Mouse (Mus musculus) intestine, postnatal 0 days (tissue): ENCODE data around the gene Lrrfip1. TPM values are rescaled to one million over a fixed set of nuclear protein-coding genes. Genes with fewer than 3 reads are reported as not detected.
A peak's percentile ranks its signal among the peaks of the same experiment; 100 is the strongest.

Experiments used
- ATAC-seq: fragments of 200-750 bp; cut with Nextera tagmentation; 2 replicates; pipeline ENCODE4 v1.8.0; 2017; ENCODE audit warnings: mild to moderate bottlenecking, moderate TSS enrichment, moderate library complexity
- H3K27ac ChIP-seq: fragments of 300-500 bp; sonication (generic); 2 replicates; pipeline ENCODE4 v1.5.1; 2014; ENCODE audit warnings: mild to moderate bottlenecking, low read depth, low read length, moderate library complexity
- H3K27me3 ChIP-seq: fragments of 300-500 bp; sonication (generic); replicated peaks from 2 replicates; pipeline ENCODE4 v1.6.1; 2014; ENCODE audit warnings: low read length, mixed read lengths; ENCODE audit not compliant: control insufficient read depth, insufficient read depth
- H3K36me3 ChIP-seq: fragments of 300-500 bp; sonication (generic); 2 replicates; pipeline ENCODE4 v1.6.1; 2014; ENCODE audit warnings: mild to moderate bottlenecking, moderate library complexity; ENCODE audit not compliant: control insufficient read depth, insufficient read depth
- H3K4me1 ChIP-seq: fragments of 300-500 bp; sonication (generic); replicated peaks from 2 replicates; pipeline ENCODE4 v1.6.1; 2014; ENCODE audit warnings: antibody characterized with exemption, low read length, mixed read lengths; ENCODE audit not compliant: control insufficient read depth, insufficient read depth
- H3K4me2 ChIP-seq: fragments of 300-500 bp; sonication (generic); replicated peaks from 2 replicates; pipeline ENCODE4 v1.6.1; 2014; ENCODE audit warnings: low read depth, mild to moderate bottlenecking, moderate library complexity
- H3K4me3 ChIP-seq: fragments of 300-500 bp; sonication (generic); 2 replicates; pipeline ENCODE4 v1.5.1; 2014; ENCODE audit warnings: low read depth, low read length
- H3K9ac ChIP-seq: fragments of 300-500 bp; sonication (generic); 2 replicates; pipeline ENCODE4 v1.6.1; 2014; ENCODE audit warnings: mild to moderate bottlenecking, low read depth, low read length
- H3K9me3 ChIP-seq: fragments of 300-500 bp; sonication (generic); 2 replicates; pipeline ENCODE4 v1.6.1; 2016; ENCODE audit warnings: mixed run types; ENCODE audit not compliant: control insufficient read depth
- CTCF ChIP-seq: sonication (generic); IDR thresholded peaks from 2 replicates; pipeline ENCODE4 v1.5.1; 2016; ENCODE audit warnings: low read depth, mild to moderate bottlenecking, control low read depth, antibody characterized with exemption, moderate library complexity
- WGBS: fragments of 180-500 bp; shearing (Covaris S2); extraction: QIAGEN DNeasy Blood & Tissue Kit; methylation state at CpG from one replicate; pipeline ENCODE4 v1.1.7; 2014; 5-methylcytosine and 5-hydroxymethylcytosine counted together
- polyA plus RNA-seq: library from polyadenylated mRNA; unstranded; fragments of >200 nt; fragmentation: Nextera tagmentation; extraction: Ambion mirVana; gene quantifications from 2 replicates; pipeline ENCODE4 v1.2.1, GENCODE M21; 2015

The Lrrfip1 gene
- polyA plus RNA-seq, 1 experiment from 2014 or later: 79.2 TPM

- Histone ChIP-seq H3K27me3 (no peaks in the 10 kb centered on the region), H3K4me1 (0 out of 2 replicates have a peak, but pooled peaks cover 8% of the 10 kb centered on the region), H3K4me2 (peak overlapping the region; percentile 40), H3K9me3 (no peaks in the 10 kb centered on the region), H3K9ac (no peak overlapping the region), H3K4me3 (no peak overlapping the region), H3K27ac (no peak overlapping the region), H3K36me3 (no peaks in the 10 kb centered on the region)
- TF ChIP-seq CTCF: peak; percentile 42
- ATAC-seq: no peak
- 24% methylated on average over 20 of the region's 20 CpGs for WGBS
Observed at GRCm38 (mm10) chr1:91017111-91017758, 18.7 kb downstream of the Lrrfip1 start.

DNA sequence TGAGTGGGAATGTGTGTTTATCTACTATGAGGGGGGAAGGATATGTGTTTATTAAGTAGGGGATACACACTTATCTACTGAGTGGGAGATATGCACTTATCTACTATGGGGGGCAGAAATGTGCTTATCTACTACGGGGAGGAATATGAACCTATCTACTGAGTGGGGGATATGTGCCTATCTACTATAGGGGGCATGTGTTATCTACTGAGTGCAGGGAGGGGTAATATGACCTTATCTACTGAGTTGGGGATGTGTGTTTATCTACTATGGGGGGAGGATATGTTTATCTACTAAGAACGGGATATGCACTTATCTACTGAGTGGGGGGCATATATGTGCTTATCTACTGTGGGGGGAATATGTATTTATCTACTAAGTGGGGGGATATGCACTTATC is 20.8 kb downstream of the Lrrfip1 start:
- H3K27ac ChIP-seq: no peak overlapping the region
- no peaks in the 10 kb centered on the region for H3K27me3 ChIP-seq
- no peaks in the 10 kb centered on the region for H3K9me3 ChIP-seq
- no peak for ATAC-seq
- no peak overlapping the region for H3K9ac ChIP-seq
- H3K36me3 ChIP-seq: no peaks in the 10 kb centered on the region
- H3K4me2 ChIP-seq: no peak overlapping the region
- H3K4me1 ChIP-seq: peaks cover 9% of the 10 kb centered on the region; the same call in 1 of the 2 replicates
- no peak overlapping the region for H3K4me3 ChIP-seq
- no peak for TF ChIP-seq CTCF
- WGBS: 53% methylated on average over 2 of the region's 2 CpGs

- TF ChIP-seq CTCF: peak; percentile 73
- no peak overlapping the region for H3K4me3 ChIP-seq
- no peak overlapping the region for H3K27ac ChIP-seq
- WGBS: 72% methylated on average over 3 of the region's 3 CpGs
- no peaks in the 10 kb centered on the region for H3K36me3 ChIP-seq
- ATAC-seq: no peak
- H3K9me3 ChIP-seq: no peaks in the 10 kb centered on the region
- no peak overlapping the region for H3K4me2 ChIP-seq
- no peaks in the 10 kb centered on the region for H3K27me3 ChIP-seq
- H3K9ac ChIP-seq: no peak overlapping the region
- H3K4me1 ChIP-seq: peaks cover 11% of the 10 kb centered on the region; the same call in 1 of the 2 replicates
Observed at GRCm38 (mm10) chr1:91021304-91021703, 22.8 kb downstream of the Lrrfip1 start.

DNA sequence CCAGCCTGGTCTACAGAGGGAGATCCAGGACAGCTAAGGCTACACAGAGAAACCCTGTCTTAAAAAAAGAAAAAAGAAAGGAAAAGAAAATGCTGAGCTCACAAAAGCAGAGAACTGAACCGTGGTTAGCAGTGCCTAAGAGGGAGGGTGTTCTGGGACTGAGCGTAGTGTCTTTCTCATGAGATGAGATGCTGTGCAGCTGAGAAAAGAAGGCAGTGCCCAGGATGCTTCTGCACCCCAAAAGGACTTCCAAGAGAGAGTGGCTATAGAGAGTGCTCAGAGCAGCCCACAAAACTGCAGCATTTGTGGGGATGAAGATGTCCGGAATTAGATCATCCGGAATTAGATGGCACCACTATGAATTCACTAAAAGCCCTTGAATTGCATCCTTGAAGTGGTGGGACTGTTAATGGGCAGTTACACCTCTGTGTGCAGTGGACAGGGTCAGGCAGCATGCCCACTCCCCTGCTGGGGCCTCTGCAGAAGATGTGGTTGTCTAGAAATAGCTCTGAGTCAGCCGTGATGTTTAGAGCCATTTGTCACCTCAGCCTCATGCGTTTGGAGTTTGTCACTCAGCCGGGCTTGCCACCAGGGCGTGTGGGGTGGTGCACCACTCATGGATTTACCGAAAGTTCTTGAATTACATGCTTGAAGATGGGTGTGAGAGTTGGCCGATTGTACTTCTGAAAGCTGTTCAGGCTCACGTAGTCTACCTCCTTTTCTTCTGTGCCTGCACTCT is 23.8 kb downstream of the Lrrfip1 start:
- no peak overlapping the region for H3K27ac ChIP-seq
- 62% methylated on average over 11 of the region's 11 CpGs for WGBS

GRCm38 (mm10) chr1:91023230-91023629 is 24.7 kb downstream of the Lrrfip1 start:
- H3K4me1 ChIP-seq: peaks cover 4% of the 10 kb centered on the region; the same call in 1 of the 2 replicates
- H3K4me2 ChIP-seq: no peak overlapping the region
- no peak for TF ChIP-seq CTCF
- no peak overlapping the region for H3K9ac ChIP-seq
- H3K27me3 ChIP-seq: no peaks in the 10 kb centered on the region
- H3K9me3 ChIP-seq: no peaks in the 10 kb centered on the region
- no peaks in the 10 kb centered on the region for H3K36me3 ChIP-seq
- H3K4me3 ChIP-seq: no peak overlapping the region
- no peak for ATAC-seq
- peak overlapping the region; percentile 68 for H3K27ac ChIP-seq
- 60% methylated on average over 5 of the region's 5 CpGs for WGBS

More for the DNA sequence above, 23.8 kb downstream of the Lrrfip1 start:
- peaks cover 6% of the 10 kb centered on the region; the same call in 1 of the 2 replicates for H3K4me1 ChIP-seq
- H3K4me3 ChIP-seq: no peak overlapping the region
- H3K36me3 ChIP-seq: no peaks in the 10 kb centered on the region
- H3K4me2 ChIP-seq: no peak overlapping the region
- no peaks in the 10 kb centered on the region for H3K27me3 ChIP-seq
- no peak overlapping the region for H3K9ac ChIP-seq
- no peak for ATAC-seq
- no peaks in the 10 kb centered on the region for H3K9me3 ChIP-seq
- no peak for TF ChIP-seq CTCF

DNA sequence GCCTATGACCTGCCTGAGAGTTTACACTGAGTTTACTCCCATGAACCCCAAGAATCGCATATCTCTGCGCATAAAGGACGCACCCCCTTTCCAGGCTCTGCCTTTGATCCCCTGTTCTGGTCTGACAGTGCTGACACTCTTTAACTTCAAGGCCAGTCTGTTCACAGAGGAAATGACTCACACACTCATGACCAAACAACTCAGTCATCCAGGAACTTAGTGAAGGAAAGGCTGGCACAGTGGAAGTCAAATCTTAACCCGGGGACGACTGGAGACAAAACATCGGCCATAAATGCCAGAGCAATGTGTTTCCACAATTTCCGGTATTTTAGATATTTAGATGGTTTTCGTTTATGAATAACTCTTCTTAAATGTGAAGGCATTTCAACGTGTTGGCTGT is 25.4 kb downstream of the Lrrfip1 start:
- H3K4me3 ChIP-seq: no peak overlapping the region
- peak; percentile 91 for ATAC-seq
- no peaks in the 10 kb centered on the region for H3K9me3 ChIP-seq
- H3K4me2 ChIP-seq: peak overlapping the region; percentile 17; the same call in 1 of the 2 replicates
- H3K27me3 ChIP-seq: no peaks in the 10 kb centered on the region
- peaks cover 4% of the 10 kb centered on the region; the same call in 1 of the 2 replicates for H3K4me1 ChIP-seq
- no peak for TF ChIP-seq CTCF
- no peak overlapping the region for H3K9ac ChIP-seq
- peak overlapping the region; percentile 68 for H3K27ac ChIP-seq
- H3K36me3 ChIP-seq: no peaks in the 10 kb centered on the region
- 29% methylated on average over 9 of the region's 9 CpGs for WGBS
